Mouse (Mus musculus) small intestine, adult 2 months (tissue): ENCODE results near the gene Adcy1. TPM values are rescaled to one million over a fixed set of nuclear protein-coding genes. Genes with fewer than 3 reads are reported as not detected.

ENCODE experiments used
- H3K27ac ChIP-seq: fragments of 200-500 bp; 2 replicates; pipeline ENCODE4 v1.5.1; 2012; ENCODE audit warnings: low read depth, low read length, control low read depth, inconsistent platforms; ENCODE audit not compliant: insufficient read depth
- H3K27me3 ChIP-seq: fragments of 200-500 bp; 2 replicates; pipeline ENCODE4 v1.6.1; 2012; ENCODE audit warnings: mild to moderate bottlenecking, moderate library complexity, low read length, inconsistent platforms; ENCODE audit not compliant: control insufficient read depth, insufficient read depth
- H3K36me3 ChIP-seq: fragments of 200-500 bp; 2 replicates; pipeline ENCODE4 v1.6.1; 2012; ENCODE audit warnings: mild to moderate bottlenecking, low read length, control low read depth, inconsistent platforms; ENCODE audit not compliant: control insufficient read depth, insufficient read depth
- H3K4me1 ChIP-seq: fragments of 200-500 bp; 2 replicates; pipeline ENCODE4 v1.6.1; 2012; ENCODE audit warnings: low read length, inconsistent platforms, mixed read lengths; ENCODE audit not compliant: control insufficient read depth, insufficient read depth, insufficient read length
- H3K4me3 ChIP-seq: fragments of 200-500 bp; 2 replicates; pipeline ENCODE4 v1.5.1; 2012; ENCODE audit warnings: low read depth, mild to moderate bottlenecking, control low read depth, inconsistent platforms, low read length, moderate library complexity
- CTCF ChIP-seq: fragments of 200-500 bp; IDR thresholded peaks from 2 replicates; pipeline ENCODE4 v1.5.1; 2012; ENCODE audit warnings: low read depth, mild to moderate bottlenecking, control low read depth, inconsistent platforms, low read length, moderate library complexity, mixed read lengths; ENCODE audit not compliant: insufficient replicate concordance, insufficient read length; ENCODE audit errors: extremely low read depth
- POLR2A ChIP-seq: fragments of 200-500 bp; IDR thresholded peaks from 2 replicates; pipeline ENCODE4 v1.6.1; 2012; ENCODE audit warnings: low read depth, mild to moderate bottlenecking, control low read depth, inconsistent platforms, low read length, moderate library complexity
- WGBS: fragments of 180-500 bp; shearing (Covaris S2); methylation state at CpG from one replicate; pipeline ENCODE4 v1.1.7; 2018; 5-methylcytosine and 5-hydroxymethylcytosine counted together
- polyA plus RNA-seq: library from polyadenylated mRNA; depleted of rRNA; stranded (reverse); fragments of >200 nt; gene quantifications from 2 replicates; pipeline ENCODE4 v1.2.3, GENCODE M21; 2012

The Adcy1 gene
- polyA plus RNA-seq, 1 experiment: 0.34 TPM

GRCm38 (mm10) chr11:7062566-7062965, 723 bp upstream of the Adcy1 start:
- Histone ChIP-seq H3K27me3 (peaks cover 14% of the 10 kb centered on the region; the same call in 1 of the 2 replicates), H3K4me1 (no peaks in the 10 kb centered on the region; the same call in 1 of the 2 replicates), H3K36me3 (no peaks in the 10 kb centered on the region), H3K27ac (no peak overlapping the region), H3K4me3 (no peak overlapping the region)
- no peak for TF ChIP-seq CTCF
- TF ChIP-seq POLR2A: no peak
- 15% methylated on average over 10 of the region's 10 CpGs for WGBS

GRCm38 (mm10) chr11:7063681-7064267, 485 bp downstream of the Adcy1 start:
- H3K36me3 ChIP-seq: no peaks in the 10 kb centered on the region
- TF ChIP-seq CTCF: no peak
- TF ChIP-seq POLR2A: no peak
- H3K27me3 ChIP-seq: peaks cover 14% of the 10 kb centered on the region; the same call in 1 of the 2 replicates
- no peaks in the 10 kb centered on the region; the same call in 1 of the 2 replicates for H3K4me1 ChIP-seq
- H3K4me3 ChIP-seq: peak overlapping the region; percentile 47
- no peak overlapping the region for H3K27ac ChIP-seq
- WGBS: 2% methylated on average over 52 of the region's 53 CpGs

GRCm38 (mm10) chr11:7064484-7065185, 1.3 kb downstream of the Adcy1 start:
- 3% methylated on average over 26 of the region's 26 CpGs for WGBS
- TF ChIP-seq CTCF: no peak
- TF ChIP-seq POLR2A: no peak
- no peaks in the 10 kb centered on the region; the same call in 1 of the 2 replicates for H3K4me1 ChIP-seq
- H3K4me3 ChIP-seq: 0 out of 2 replicates have a peak overlapping the region, but pooled peaks have one; percentile 4
- peaks cover 14% of the 10 kb centered on the region; the same call in 1 of the 2 replicates for H3K27me3 ChIP-seq
- no peak overlapping the region for H3K27ac ChIP-seq
- no peaks in the 10 kb centered on the region for H3K36me3 ChIP-seq

- H3K27me3 ChIP-seq: peaks cover 14% of the 10 kb centered on the region; the same call in 1 of the 2 replicates
- 27% methylated on average over 4 of the region's 4 CpGs for WGBS
- H3K4me3 ChIP-seq: no peak overlapping the region
These were observed 2.1 kb downstream of the Adcy1 start for GRCm38 (mm10) chr11:7065388-7065787.

GRCm38 (mm10) chr11:7065876-7066275, 2.6 kb downstream of the Adcy1 start:
- Histone ChIP-seq H3K27me3 (peaks cover 14% of the 10 kb centered on the region; the same call in 1 of the 2 replicates), H3K4me1 (no peaks in the 10 kb centered on the region; the same call in 1 of the 2 replicates), H3K4me3 (no peak overlapping the region), H3K36me3 (no peaks in the 10 kb centered on the region), H3K27ac (no peak overlapping the region)
- no peak for TF ChIP-seq POLR2A
- TF ChIP-seq CTCF: no peak
- 65% methylated on average over 5 of the region's 5 CpGs for WGBS

More at GRCm38 (mm10) chr11:7065388-7065787, 2.1 kb downstream of the Adcy1 start:
- Histone ChIP-seq H3K4me1 (no peaks in the 10 kb centered on the region; the same call in 1 of the 2 replicates), H3K27ac (no peak overlapping the region), H3K36me3 (no peaks in the 10 kb centered on the region)
- no peak for TF ChIP-seq POLR2A
- TF ChIP-seq CTCF: no peak

- peaks cover 14% of the 10 kb centered on the region; the same call in 1 of the 2 replicates for H3K27me3 ChIP-seq
- no peaks in the 10 kb centered on the region for H3K36me3 ChIP-seq
- no peak overlapping the region for H3K4me3 ChIP-seq
- TF ChIP-seq CTCF (no peak), POLR2A (no peak)
- no peak overlapping the region for H3K27ac ChIP-seq
- WGBS: 64% methylated on average over 4 of the region's 4 CpGs
- no peaks in the 10 kb centered on the region; the same call in 1 of the 2 replicates for H3K4me1 ChIP-seq
These were observed 4.0 kb downstream of the Adcy1 start for GRCm38 (mm10) chr11:7067263-7067662.

GRCm38 (mm10) chr11:7068479-7069235, 5.4 kb downstream of the Adcy1 start:
- peaks cover 2% of the 10 kb centered on the region; the same call in 1 of the 2 replicates for H3K27me3 ChIP-seq
- no peak overlapping the region for H3K27ac ChIP-seq
- H3K4me1 ChIP-seq: no peaks in the 10 kb centered on the region; the same call in 1 of the 2 replicates
- TF ChIP-seq POLR2A (no peak), CTCF (no peak)
- no peak overlapping the region for H3K4me3 ChIP-seq
- no peaks in the 10 kb centered on the region for H3K36me3 ChIP-seq
- 72% methylated on average over 12 of the region's 12 CpGs for WGBS
